Mouse (Mus musculus) limb, embryonic 11.5 days (tissue): ENCODE results near the gene Cdh13. TPM values are rescaled to one million over a fixed set of nuclear protein-coding genes. Genes with fewer than 3 reads are reported as not detected.
A peak's percentile ranks its signal among the peaks of the same experiment; 100 is the strongest.

Source experiments
- ATAC-seq: fragments of 200-750 bp; cut with Nextera tagmentation; 2 replicates; pipeline ENCODE4 v1.8.0; 2017; ENCODE audit warnings: low read depth; ENCODE audit not compliant: insufficient number of reproducible peaks, low FRiP score, low TSS enrichment
- DNase-seq: peaks from one replicate; pipeline ENCODE4 v3.0.0-alpha.2; 2015; ENCODE audit warnings: low spot score
- H3K27ac ChIP-seq: fragments of 300-500 bp; sonication (generic); replicated peaks from 2 replicates; pipeline ENCODE4 v1.5.1; 2014; ENCODE audit warnings: low read depth, mild to moderate bottlenecking, low read length
- H3K27me3 ChIP-seq: fragments of 300-500 bp; sonication (generic); 2 replicates; pipeline ENCODE4 v1.6.1; 2014; ENCODE audit warnings: mild to moderate bottlenecking, low read length, mixed read lengths; ENCODE audit not compliant: control insufficient read depth, insufficient read depth
- H3K36me3 ChIP-seq: fragments of 300-500 bp; sonication (generic); 2 replicates; pipeline ENCODE4 v1.6.1; 2014; ENCODE audit warnings: mild to moderate bottlenecking, low read length, moderate library complexity, mixed read lengths; ENCODE audit not compliant: control insufficient read depth, insufficient read depth
- H3K4me1 ChIP-seq: fragments of 300-500 bp; sonication (generic); 2 replicates; pipeline ENCODE4 v1.6.1; 2014; ENCODE audit warnings: low read length, mixed read lengths; ENCODE audit not compliant: control insufficient read depth, insufficient read depth
- H3K4me2 ChIP-seq: fragments of 300-500 bp; sonication (generic); 2 replicates; pipeline ENCODE4 v1.6.1; 2014; ENCODE audit warnings: low read depth, mild to moderate bottlenecking, moderate library complexity; ENCODE audit not compliant: severe bottlenecking
- H3K4me3 ChIP-seq: fragments of 300-500 bp; sonication (generic); 2 replicates; pipeline ENCODE4 v1.5.1; 2014; ENCODE audit warnings: low read depth, low read length
- H3K9ac ChIP-seq: fragments of 300-500 bp; sonication (generic); 2 replicates; pipeline ENCODE4 v1.6.1; 2014; ENCODE audit warnings: mild to moderate bottlenecking, low read length
- H3K9me3 ChIP-seq: fragments of 300-500 bp; sonication (generic); 2 replicates; pipeline ENCODE4 v1.6.1; 2016; ENCODE audit warnings: low read length; ENCODE audit not compliant: control insufficient read depth
- WGBS: fragments of 180-500 bp; shearing (Covaris S2); extraction: QIAGEN DNeasy Blood & Tissue Kit; methylation state at CpG from one replicate; pipeline ENCODE4 v1.1.7; 2014; 5-methylcytosine and 5-hydroxymethylcytosine counted together
- polyA plus RNA-seq: library from polyadenylated mRNA; unstranded; fragments of >200 nt; fragmentation: Nextera tagmentation; extraction: Ambion mirVana; gene quantifications from 2 replicates; pipeline ENCODE4 v1.2.1, GENCODE M21; 2014

The Cdh13 gene
- polyA plus RNA-seq, 1 experiment from 2014 or later = 4.9 TPM

DNA sequence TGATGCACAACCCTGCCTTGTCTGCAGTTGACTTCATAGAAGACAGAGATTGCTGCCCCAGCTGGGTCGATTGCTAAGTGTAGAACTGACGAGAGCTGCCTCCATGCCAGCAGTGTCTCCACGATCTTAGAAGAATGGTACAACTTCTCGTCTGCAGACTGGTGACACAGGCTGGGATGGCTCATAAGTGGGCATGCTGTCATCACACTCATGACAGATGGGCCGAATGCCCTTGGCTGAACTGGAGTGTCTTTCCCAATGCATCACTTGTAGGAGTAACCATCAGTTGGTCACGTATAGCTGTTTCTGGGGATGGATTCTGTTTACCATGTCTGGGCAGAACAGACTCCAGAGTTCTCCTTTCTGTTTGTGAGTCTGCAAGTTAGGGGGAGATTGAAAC, 392.7 kb downstream of the Cdh13 start:
- 87% methylated on average over 6 of the region's 6 CpGs for WGBS
- Histone ChIP-seq H3K27me3 (no peaks in the 10 kb centered on the region), H3K4me1 (no peaks in the 10 kb centered on the region), H3K9ac (no peak overlapping the region), H3K4me2 (no peak overlapping the region), H3K36me3 (no peaks in the 10 kb centered on the region), H3K27ac (no peak overlapping the region), H3K4me3 (no peak overlapping the region), H3K9me3 (no peaks in the 10 kb centered on the region)
- no peak for DNase-seq
- no peak for ATAC-seq

GRCm38 (mm10) chr8:118679347-118679746, 395.8 kb downstream of the Cdh13 start:
- DNase-seq (no peak), ATAC-seq (no peak)
- Histone ChIP-seq H3K9me3 (no peaks in the 10 kb centered on the region), H3K4me3 (no peak overlapping the region), H3K9ac (no peak overlapping the region), H3K4me2 (no peak overlapping the region), H3K4me1 (no peaks in the 10 kb centered on the region), H3K27me3 (no peaks in the 10 kb centered on the region), H3K27ac (no peak overlapping the region), H3K36me3 (no peaks in the 10 kb centered on the region)
- 77% methylated on average over 9 of the region's 9 CpGs for WGBS

- H3K9me3 ChIP-seq = no peaks in the 10 kb centered on the region
- no peak overlapping the region for H3K4me2 ChIP-seq
- WGBS = 79% methylated on average over 3 of the region's 3 CpGs
- ATAC-seq = no peak
- H3K27me3 ChIP-seq = no peaks in the 10 kb centered on the region
- no peaks in the 10 kb centered on the region for H3K36me3 ChIP-seq
- DNase-seq = no peak
- no peak overlapping the region for H3K9ac ChIP-seq
- no peak overlapping the region for H3K27ac ChIP-seq
- no peaks in the 10 kb centered on the region for H3K4me1 ChIP-seq
- no peak overlapping the region for H3K4me3 ChIP-seq
These were observed 399.9 kb downstream of the Cdh13 start for GRCm38 (mm10) chr8:118683386-118683785.

- no peaks in the 10 kb centered on the region for H3K9me3 ChIP-seq
- H3K4me2 ChIP-seq = no peak overlapping the region
- no peak overlapping the region for H3K9ac ChIP-seq
- no peak overlapping the region for H3K4me3 ChIP-seq
- 100% methylated on average over 1 of the region's 1 CpGs for whole genome bisulfite sequencing
- ATAC-seq (no peak), DNase-seq (peak; percentile 23)
- no peak overlapping the region for H3K27ac ChIP-seq
- H3K27me3 ChIP-seq = no peaks in the 10 kb centered on the region
- H3K36me3 ChIP-seq = no peaks in the 10 kb centered on the region
- no peaks in the 10 kb centered on the region for H3K4me1 ChIP-seq
These were observed 402.3 kb downstream of the Cdh13 start for GRCm38 (mm10) chr8:118685863-118686262.

- ATAC-seq (no peak), DNase-seq (no peak)
- no peaks in the 10 kb centered on the region for H3K9me3 ChIP-seq
- 38% methylated on average over 1 of the region's 1 CpGs for WGBS
- no peaks in the 10 kb centered on the region for H3K27me3 ChIP-seq
- H3K9ac ChIP-seq = no peak overlapping the region
- H3K4me3 ChIP-seq = no peak overlapping the region
- no peaks in the 10 kb centered on the region for H3K4me1 ChIP-seq
- H3K4me2 ChIP-seq = no peak overlapping the region
- H3K36me3 ChIP-seq = no peaks in the 10 kb centered on the region
- no peak overlapping the region for H3K27ac ChIP-seq
These were observed 406.3 kb downstream of the Cdh13 start for GRCm38 (mm10) chr8:118689849-118690248.

GRCm38 (mm10) chr8:118701312-118701880, 417.9 kb downstream of the Cdh13 start:
- H3K4me2 ChIP-seq = no peak overlapping the region
- no peaks in the 10 kb centered on the region for H3K27me3 ChIP-seq
- H3K4me3 ChIP-seq = no peak overlapping the region
- no peaks in the 10 kb centered on the region for H3K9me3 ChIP-seq
- no peaks in the 10 kb centered on the region for H3K4me1 ChIP-seq
- H3K36me3 ChIP-seq = no peaks in the 10 kb centered on the region
- no peak overlapping the region for H3K27ac ChIP-seq
- ATAC-seq (no peak), DNase-seq (no peak)
- no peak overlapping the region for H3K9ac ChIP-seq
- 80% methylated on average over 22 of the region's 22 CpGs for WGBS

DNA sequence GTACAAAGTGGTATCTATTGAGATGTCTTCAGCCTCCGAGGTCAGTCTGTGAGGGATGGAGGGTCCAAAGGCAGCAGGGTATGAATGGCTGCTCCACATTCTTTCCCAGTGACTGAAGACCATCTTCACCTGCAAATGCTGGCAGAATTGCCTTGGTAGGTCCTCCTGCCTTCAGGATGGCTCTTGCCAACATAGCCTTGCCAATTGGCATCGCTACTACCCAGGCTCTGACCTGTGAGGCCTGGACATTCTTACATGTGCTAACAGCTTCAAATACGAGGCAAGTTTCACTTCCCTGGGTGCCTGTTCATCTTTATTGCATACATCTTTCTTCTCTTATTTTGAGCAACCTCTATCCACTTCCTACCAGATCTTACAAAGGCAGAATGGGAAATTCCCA, 425.8 kb downstream of the Cdh13 start:
- Histone ChIP-seq H3K4me1 (no peaks in the 10 kb centered on the region), H3K36me3 (no peaks in the 10 kb centered on the region), H3K27me3 (no peaks in the 10 kb centered on the region), H3K9me3 (no peaks in the 10 kb centered on the region; the same call in 1 of the 2 replicates), H3K4me2 (no peak overlapping the region), H3K27ac (no peak overlapping the region), H3K9ac (no peak overlapping the region), H3K4me3 (no peak overlapping the region)
- ATAC-seq = no peak
- WGBS = 88% methylated on average over 3 of the region's 3 CpGs
- no peak for DNase-seq

GRCm38 (mm10) chr8:118711631-118712030, 428.1 kb downstream of the Cdh13 start:
- DNase-seq (no peak), ATAC-seq (no peak)
- H3K4me2 ChIP-seq = no peak overlapping the region
- no peaks in the 10 kb centered on the region for H3K4me1 ChIP-seq
- no peak overlapping the region for H3K9ac ChIP-seq
- H3K9me3 ChIP-seq = no peaks in the 10 kb centered on the region; the same call in 1 of the 2 replicates
- no peak overlapping the region for H3K4me3 ChIP-seq
- WGBS = 86% methylated on average over 3 of the region's 3 CpGs
- no peak overlapping the region for H3K27ac ChIP-seq
- H3K27me3 ChIP-seq = no peaks in the 10 kb centered on the region
- no peaks in the 10 kb centered on the region for H3K36me3 ChIP-seq

- Histone ChIP-seq H3K9me3 (no peaks in the 10 kb centered on the region; the same call in 1 of the 2 replicates), H3K4me2 (no peak overlapping the region), H3K4me1 (no peaks in the 10 kb centered on the region), H3K27ac (no peak overlapping the region), H3K9ac (no peak overlapping the region), H3K36me3 (no peaks in the 10 kb centered on the region), H3K4me3 (no peak overlapping the region), H3K27me3 (no peaks in the 10 kb centered on the region)
- DNase-seq = no peak
- ATAC-seq = no peak
- WGBS = 74% methylated on average over 11 of the region's 11 CpGs
These were observed 429.6 kb downstream of the Cdh13 start for GRCm38 (mm10) chr8:118713111-118713510.
